Mouse (Mus musculus): ENCODE data around the gene Dhx29.

Gene Dhx29

GRCm38 (mm10) chr13:112987991-112988390 lies 60.7 kb downstream of the Dhx29 start:
- no peak for DNase-seq

GRCm38 (mm10) chr13:112988866-112989265 lies 61.6 kb downstream of the Dhx29 start:
- peak; percentile 15 for DNase-seq

- peak; percentile 16 for DNase-seq
These were observed 62.3 kb downstream of the Dhx29 start for GRCm38 (mm10) chr13:112989541-112989940.

GRCm38 (mm10) chr13:112990346-112990745 lies 63.1 kb downstream of the Dhx29 start:
- DNase-seq, result no peak

DNA sequence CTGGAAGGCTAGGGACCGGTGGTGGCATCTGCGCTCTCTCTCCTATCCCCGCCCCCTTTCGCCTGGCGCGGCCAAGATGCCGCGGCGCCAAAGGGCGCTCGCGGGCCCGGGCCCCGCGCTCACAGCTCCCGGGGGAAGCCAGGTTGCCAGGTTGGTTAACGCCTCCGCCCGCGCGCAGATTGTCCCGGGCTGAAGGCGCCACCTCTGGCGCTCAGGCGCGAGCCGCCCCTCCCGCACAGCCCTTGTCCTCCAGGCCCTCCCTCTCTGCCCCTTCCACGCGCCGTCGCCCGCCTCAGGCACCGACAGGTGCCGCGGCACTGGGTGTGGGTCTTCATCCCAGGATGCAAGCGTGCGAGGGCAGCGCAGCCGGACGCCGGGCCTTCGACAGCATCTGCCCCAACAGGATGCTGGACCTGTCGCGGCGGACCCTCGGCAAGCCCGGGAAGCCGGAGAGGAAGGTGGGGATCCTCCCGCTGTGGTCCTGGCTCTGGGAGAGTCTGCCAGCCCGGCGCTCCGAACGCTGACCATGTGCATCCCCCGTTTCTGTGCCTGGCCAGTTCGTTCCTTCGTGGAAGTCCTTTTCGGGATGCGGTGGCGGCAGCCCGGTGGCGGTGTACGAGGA lies 66.4 kb downstream of the Dhx29 start, which contains the start of gene Mcidas:
TSS of gene Mcidas (plus strand) at position 315 of the 622 bp plus-strand sequence.
- DNase-seq, result peak; percentile 36

DNA sequence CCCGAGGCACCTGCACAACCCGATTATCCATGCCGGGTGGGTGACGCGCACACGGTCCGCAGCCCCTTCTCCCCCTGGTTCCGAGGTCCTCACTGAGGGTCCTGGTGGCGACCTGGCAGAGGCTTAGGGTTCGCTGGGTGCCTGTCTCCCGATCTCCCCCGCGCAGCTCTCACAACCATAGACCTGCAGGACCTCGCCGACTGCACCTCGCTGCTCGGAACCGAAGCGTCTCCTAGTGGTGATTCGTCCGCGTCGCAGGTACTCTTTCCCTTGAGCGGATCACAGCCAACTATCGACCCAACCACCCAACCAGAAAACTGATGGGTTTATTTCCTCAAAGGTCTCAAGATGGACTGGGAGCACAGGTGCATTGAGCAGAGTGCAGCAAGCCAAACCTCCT lies 66.9 kb downstream of the Dhx29 start:
- DNase-seq, result peak; percentile 73

DNA sequence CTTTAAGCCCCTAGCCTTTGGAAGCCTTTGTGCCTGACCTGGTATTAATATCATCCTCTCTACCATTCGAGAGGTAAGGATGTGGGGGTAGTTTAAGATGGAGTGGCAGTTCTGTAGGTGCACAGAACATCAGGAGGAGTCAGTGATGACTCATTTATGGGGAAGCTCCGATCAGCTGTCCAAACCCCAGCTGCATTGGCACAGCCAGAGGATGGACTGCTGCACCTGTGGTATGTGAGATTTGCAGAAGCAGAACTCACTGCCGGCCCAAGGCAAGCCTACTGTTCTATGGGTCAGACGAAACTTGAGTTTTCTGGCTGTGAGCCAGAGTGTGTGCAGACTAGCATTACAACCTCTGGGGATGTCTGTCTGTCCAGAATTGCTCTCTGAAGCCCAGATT lies 69.2 kb downstream of the Dhx29 start:
- no peak for DNase-seq

- no peak for DNase-seq
These were observed 70.1 kb downstream of the Dhx29 start for GRCm38 (mm10) chr13:112997369-112997768.

GRCm38 (mm10) chr13:112998427-112999201 lies 71.4 kb downstream of the Dhx29 start:
- peak; percentile 15 for DNase-seq

DNA sequence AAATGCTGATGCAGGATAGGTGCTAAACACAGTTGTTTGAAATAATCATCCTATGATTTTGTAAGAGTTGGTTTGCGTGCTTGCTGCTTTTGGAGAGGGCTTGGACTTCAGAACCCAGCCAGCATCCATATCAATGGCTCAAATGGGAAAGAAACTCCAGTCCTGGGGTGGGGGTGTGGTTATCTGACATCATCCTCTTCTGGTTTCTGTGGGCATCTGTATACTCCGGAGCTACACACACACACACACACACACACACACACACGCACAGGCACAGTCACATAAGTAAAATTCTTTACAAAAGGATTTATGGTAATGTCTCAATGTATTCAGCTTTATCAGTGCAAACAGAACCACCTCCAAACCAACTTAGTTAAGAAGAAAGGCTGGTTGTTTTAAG lies 72.8 kb downstream of the Dhx29 start:
- no peak for DNase-seq

DNA sequence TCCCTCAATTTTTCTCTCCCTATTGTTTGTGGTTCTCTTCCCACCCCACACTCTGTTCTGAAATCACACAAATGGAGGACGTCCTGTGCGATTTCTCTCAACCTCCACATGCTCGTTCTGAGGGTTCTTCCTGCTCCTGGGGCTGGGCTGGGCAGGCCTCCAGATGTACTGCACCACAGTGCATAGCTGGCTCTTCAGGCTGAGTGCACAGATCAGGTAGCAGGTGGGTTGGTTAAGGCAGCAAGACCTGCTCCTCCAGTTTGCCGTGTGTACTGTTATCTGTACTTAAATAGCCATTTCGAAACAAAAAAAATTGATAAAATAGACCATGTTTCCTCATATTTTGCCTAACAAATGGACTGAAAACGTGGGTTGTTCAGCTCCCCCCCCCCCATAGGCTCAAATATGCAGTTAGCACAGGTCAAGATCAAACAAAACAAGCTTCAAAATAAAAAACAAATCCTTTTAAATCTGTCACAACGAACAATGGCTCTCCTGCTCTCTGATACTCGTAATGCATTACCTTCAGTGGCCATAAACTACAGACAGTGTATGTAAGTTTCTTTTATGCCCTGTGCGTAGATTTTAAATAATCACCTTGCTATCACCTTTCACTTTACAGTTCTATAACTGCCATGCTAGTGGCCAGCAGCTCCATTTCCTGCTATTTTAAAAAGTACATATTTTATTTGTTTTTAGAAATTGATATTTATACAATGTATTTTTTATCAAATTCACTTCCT lies 73.5 kb downstream of the Dhx29 start:
- DNase-seq, result no peak

DNA sequence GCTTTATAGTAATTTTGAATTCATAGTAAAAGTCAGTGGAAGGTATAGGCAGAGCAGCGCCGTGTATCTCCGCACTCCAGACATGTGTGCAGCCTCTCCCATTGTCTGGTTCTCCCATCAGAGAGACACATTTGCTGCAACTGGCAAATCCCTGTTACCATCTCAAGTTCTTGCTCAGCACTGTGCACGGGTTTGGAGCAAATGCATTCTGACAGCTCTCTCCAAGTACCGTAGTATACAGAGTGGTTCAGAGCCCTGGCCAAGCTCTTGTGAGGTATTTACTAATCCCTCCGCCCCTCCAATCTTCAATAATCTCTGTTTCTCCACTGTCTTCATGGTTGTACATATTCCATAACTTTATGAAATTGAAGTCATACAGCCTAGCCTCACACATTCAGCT lies 85.4 kb downstream of the Dhx29 start:
- DNase-seq, result no peak

DNA sequence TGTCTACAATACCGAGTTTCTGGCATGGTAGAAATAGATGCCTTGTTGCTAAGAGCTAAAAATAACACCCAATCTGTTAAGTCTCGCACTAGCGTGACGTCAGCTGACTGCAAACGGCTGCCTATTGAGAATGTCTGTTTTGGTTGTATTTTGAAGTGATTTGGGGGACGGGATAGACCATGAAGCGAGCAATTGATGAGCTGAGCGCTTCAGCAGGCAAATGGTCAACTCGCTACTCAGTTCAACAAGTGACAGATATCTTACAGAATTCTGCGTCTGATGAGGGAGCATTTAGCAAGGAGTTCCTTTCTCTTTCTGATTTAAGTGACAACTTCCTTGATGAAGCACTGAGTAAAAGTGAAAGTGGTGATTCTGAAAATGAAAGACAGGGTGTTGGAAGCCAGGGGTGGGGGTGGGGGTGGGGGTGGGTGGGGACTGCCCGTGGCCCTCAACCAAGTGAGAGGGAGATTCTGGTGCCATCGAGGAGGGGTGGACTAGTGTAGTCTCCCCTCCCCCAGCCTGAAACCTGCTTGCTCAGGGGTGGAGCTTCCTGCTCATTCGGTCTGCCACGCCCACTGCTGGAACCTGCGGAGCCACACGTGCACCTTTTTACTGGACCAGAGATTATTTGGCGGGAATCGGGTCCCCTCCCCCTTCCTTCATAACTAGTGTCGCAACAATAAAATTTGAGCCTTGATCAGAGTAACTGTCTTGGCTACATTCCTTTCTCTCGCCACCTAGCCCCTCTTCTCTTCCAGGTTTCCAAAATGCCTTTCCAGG lies 86.1 kb downstream of the Dhx29 start:
- DNase-seq, result peak; percentile 28
